Mouse (Mus musculus) heart, embryonic 14.5 days (tissue): ENCODE data around the gene Chka. TPM values are rescaled to one million over a fixed set of nuclear protein-coding genes. Genes with fewer than 3 reads are reported as not detected.

Source experiments
- ATAC-seq: fragments of 200-750 bp; cut with Nextera tagmentation; 2 replicates; pipeline ENCODE4 v1.8.0; 2017; ENCODE audit warnings: low read depth, moderate TSS enrichment; ENCODE audit not compliant: insufficient number of reproducible peaks, insufficient read depth, low FRiP score
- H3K27ac ChIP-seq, 2 experiments: fragments of 200-500 bp in 1 of 2; fragments of 300-500 bp in 1 of 2; sonication (generic) in 1 of 2; replicated peaks in 1 of 2; 2 replicates each; pipeline ENCODE4 v1.5.1; 2012 to 2014; ENCODE audit warnings: low read depth in 2 of 2, low read length in 2 of 2, control low read depth in 1 of 2, mild to moderate bottlenecking in 1 of 2, mixed read lengths in 1 of 2; ENCODE audit not compliant: control insufficient read depth in 1 of 2, insufficient read depth in 1 of 2
- H3K27me3 ChIP-seq: fragments of 300-500 bp; sonication (generic); 2 replicates; pipeline ENCODE4 v1.6.1; 2014; ENCODE audit warnings: mild to moderate bottlenecking, low read length, control low read depth; ENCODE audit not compliant: control insufficient read depth, insufficient read depth
- H3K36me3 ChIP-seq: fragments of 300-500 bp; sonication (generic); 2 replicates; pipeline ENCODE4 v1.6.1; 2014; ENCODE audit warnings: mild to moderate bottlenecking, control low read depth, low read length, mixed read lengths; ENCODE audit not compliant: control insufficient read depth, insufficient read depth
- H3K4me1 ChIP-seq, 2 experiments: fragments of 200-500 bp in 1 of 2; fragments of 300-500 bp in 1 of 2; sonication (generic) in 1 of 2; 2 replicates each; pipeline ENCODE4 v1.6.1; 2012 to 2014; ENCODE audit warnings: low read length in 2 of 2, control low read depth in 1 of 2, mixed read lengths in 1 of 2; ENCODE audit not compliant: control insufficient read depth in 2 of 2, insufficient read depth in 2 of 2
- H3K4me2 ChIP-seq: fragments of 300-500 bp; sonication (generic); 2 replicates; pipeline ENCODE4 v1.6.1; 2014; ENCODE audit warnings: mild to moderate bottlenecking, low read length
- H3K4me3 ChIP-seq, 2 experiments: fragments of 200-500 bp in 1 of 2; fragments of 300-500 bp in 1 of 2; sonication (generic) in 1 of 2; 2 replicates each; pipeline ENCODE4 v1.5.1; 2012 to 2014; ENCODE audit warnings: low read length in 2 of 2, mild to moderate bottlenecking in 2 of 2, control low read depth in 1 of 2, low read depth in 1 of 2, moderate library complexity in 1 of 2; ENCODE audit not compliant: control insufficient read depth in 1 of 2, insufficient read depth in 1 of 2
- H3K9ac ChIP-seq: fragments of 300-500 bp; sonication (generic); 2 replicates; pipeline ENCODE4 v1.6.1; 2014; ENCODE audit warnings: mild to moderate bottlenecking, low read length
- H3K9me3 ChIP-seq: fragments of 300-500 bp; sonication (generic); 2 replicates; pipeline ENCODE4 v1.6.1; 2016; ENCODE audit warnings: low read length, control low read depth; ENCODE audit not compliant: control insufficient read depth
- WGBS: fragments of 180-500 bp; shearing (Covaris S2); extraction: QIAGEN DNeasy Blood & Tissue Kit; methylation state at CpG from one replicate; pipeline ENCODE4 v1.1.7; 2014; 5-methylcytosine and 5-hydroxymethylcytosine counted together
- polyA plus RNA-seq: library from polyadenylated mRNA; unstranded; fragments of >200 nt; fragmentation: Nextera tagmentation; extraction: Ambion mirVana; gene quantifications from 2 replicates; pipeline ENCODE4 v1.2.1, GENCODE M21; 2014

The Chka gene
- polyA plus RNA-seq, 1 experiment from 2014 or later, result 25.5 TPM

GRCm38 (mm10) chr19:3902966-3903365, 51.4 kb downstream of the Chka start:
- 85% methylated on average over 12 of the region's 12 CpGs for WGBS
- H3K9ac ChIP-seq, result no peak overlapping the region
- H3K4me2 ChIP-seq, result no peak overlapping the region
- H3K36me3 ChIP-seq, result peaks cover 47% of the 10 kb centered on the region
- no peaks in the 10 kb centered on the region for H3K9me3 ChIP-seq
- H3K27ac ChIP-seq, result no peak overlapping the region
- H3K27me3 ChIP-seq, result no peaks in the 10 kb centered on the region
- H3K4me3 ChIP-seq, result no peak overlapping the region
- no peak for ATAC-seq
- H3K4me1 ChIP-seq, result peaks cover 15 to 17% of the 10 kb centered on the region in 2 experiments; a peak in 3 of 4 replicates

GRCm38 (mm10) chr19:3903648-3904362, 52.2 kb downstream of the Chka start:
- Histone ChIP-seq H3K9ac (no peak overlapping the region), H3K4me3 (no peak overlapping the region), H3K27ac (no peak overlapping the region), H3K9me3 (no peaks in the 10 kb centered on the region), H3K4me2 (no peak overlapping the region), H3K36me3 (peaks cover 50% of the 10 kb centered on the region), H3K4me1 (peaks cover 15 to 18% of the 10 kb centered on the region in 2 experiments; a peak in 3 of 4 replicates), H3K27me3 (no peaks in the 10 kb centered on the region)
- ATAC-seq, result no peak
- WGBS, result 76% methylated on average over 25 of the region's 25 CpGs

GRCm38 (mm10) chr19:3904363-3904675, 52.7 kb downstream of the Chka start:
- Histone ChIP-seq H3K4me3 (no peak overlapping the region), H3K4me1 (peaks cover 15 to 18% of the 10 kb centered on the region in 2 experiments; a peak in 3 of 4 replicates), H3K4me2 (peak overlapping the region; percentile 69), H3K9me3 (no peaks in the 10 kb centered on the region), H3K36me3 (peaks cover 51% of the 10 kb centered on the region), H3K9ac (no peak overlapping the region), H3K27ac (peak overlapping the region in 1 of 2 experiments; percentile 82; a peak in 1 of 4 replicates), H3K27me3 (no peaks in the 10 kb centered on the region)
- WGBS, result 69% methylated on average over 10 of the region's 10 CpGs
- ATAC-seq, result no peak

- 38% methylated on average over 6 of the region's 6 CpGs for WGBS
- ATAC-seq, result no peak
- peaks cover 54% of the 10 kb centered on the region for H3K36me3 ChIP-seq
Observed at GRCm38 (mm10) chr19:3905261-3905969, 53.8 kb downstream of the Chka start.

GRCm38 (mm10) chr19:3906326-3906725, 54.8 kb downstream of the Chka start:
- H3K4me1 ChIP-seq, result peaks cover 15 to 18% of the 10 kb centered on the region in 2 experiments; a peak in 3 of 4 replicates
- peak overlapping the region; percentile 68 for H3K9ac ChIP-seq
- H3K27me3 ChIP-seq, result no peaks in the 10 kb centered on the region
- peak overlapping the region; percentile 69 for H3K4me2 ChIP-seq
- H3K36me3 ChIP-seq, result peaks cover 63% of the 10 kb centered on the region
- H3K4me3 ChIP-seq, result peak overlapping the region; percentile 63 to 67
- no peaks in the 10 kb centered on the region for H3K9me3 ChIP-seq
- ATAC-seq, result no peak
- H3K27ac ChIP-seq, result peak overlapping the region; percentile 9 to 82; a peak in 2 of 4 replicates
- WGBS, result 21% methylated on average over 10 of the region's 10 CpGs

More at GRCm38 (mm10) chr19:3905261-3905969, 53.8 kb downstream of the Chka start:
- Histone ChIP-seq H3K9me3 (no peaks in the 10 kb centered on the region), H3K9ac (peak overlapping the region; percentile 58; the same call in 1 of the 2 replicates), H3K27ac (peak overlapping the region; percentile 23 to 82), H3K4me1 (peaks cover 15 to 18% of the 10 kb centered on the region in 2 experiments; a peak in 3 of 4 replicates), H3K4me3 (peak overlapping the region; percentile 25 to 63), H3K4me2 (peak overlapping the region; percentile 69), H3K27me3 (no peaks in the 10 kb centered on the region)

- H3K27me3 ChIP-seq, result no peaks in the 10 kb centered on the region
- no peaks in the 10 kb centered on the region for H3K9me3 ChIP-seq
- WGBS, result 4% methylated on average over 36 of the region's 36 CpGs
- peaks cover 58% of the 10 kb centered on the region for H3K36me3 ChIP-seq
- peak within 1 kb of the TSS; percentile 48 to 82; a peak in 3 of 4 replicates for H3K27ac ChIP-seq
- peak; percentile 81 for ATAC-seq
- H3K4me2 ChIP-seq, result peak within 1 kb of the TSS; percentile 69
- peaks cover 18 to 22% of the 10 kb centered on the region in 2 experiments; a peak in 3 of 4 replicates for H3K4me1 ChIP-seq
- H3K9ac ChIP-seq, result peak within 1 kb of the TSS; percentile 68
- H3K4me3 ChIP-seq, result peak within 1 kb of the TSS; percentile 63 to 67
Observed at GRCm38 (mm10) chr19:3906795-3907786, 55.5 kb downstream of the Chka start, which contains the start of gene Tcirg1. Tcirg1 (minus strand) TSS chr19:3907133.
